Mouse (Mus musculus) brain, embryonic 14.5 days (tissue): ENCODE results near the gene Degs2.

ENCODE experiments used
- CTCF ChIP-seq: fragments of 200-500 bp; IDR thresholded peaks from 2 replicates; pipeline ENCODE4 v1.5.1; 2012; ENCODE audit warnings: inconsistent platforms, mild to moderate bottlenecking, moderate library complexity, borderline replicate concordance; ENCODE audit not compliant: insufficient read depth, insufficient read length; ENCODE audit errors: extremely low read depth
- POLR2A ChIP-seq: fragments of 200-500 bp; IDR thresholded peaks from 2 replicates; pipeline ENCODE4 v1.6.1; 2012; ENCODE audit warnings: mild to moderate bottlenecking, inconsistent platforms, borderline replicate concordance; ENCODE audit not compliant: poor library complexity, insufficient read depth, insufficient read length, severe bottlenecking; ENCODE audit errors: extremely low read depth

- TF ChIP-seq CTCF (no peak), POLR2A (no peak)
These were observed 32.3 kb upstream of the Degs2 start for GRCm38 (mm10) chr12:108734386-108734785.
